Mouse (Mus musculus) telencephalon, adult 2 months (tissue): ENCODE data around the gene Spef1.
A peak's percentile ranks its signal among the peaks of the same experiment; 100 is the strongest.
"Not testable (repeated sequence)": the region's sequence is repeated elsewhere in the genome, so short reads cannot be mapped to it uniquely, and the experiment has no call there.

Source experiments
- DNase-seq: peaks from one replicate; pipeline ENCODE4 v3.0.0-alpha.2; 2011; ENCODE audit warnings: low read depth, low spot score

Gene Spef1

DNA sequence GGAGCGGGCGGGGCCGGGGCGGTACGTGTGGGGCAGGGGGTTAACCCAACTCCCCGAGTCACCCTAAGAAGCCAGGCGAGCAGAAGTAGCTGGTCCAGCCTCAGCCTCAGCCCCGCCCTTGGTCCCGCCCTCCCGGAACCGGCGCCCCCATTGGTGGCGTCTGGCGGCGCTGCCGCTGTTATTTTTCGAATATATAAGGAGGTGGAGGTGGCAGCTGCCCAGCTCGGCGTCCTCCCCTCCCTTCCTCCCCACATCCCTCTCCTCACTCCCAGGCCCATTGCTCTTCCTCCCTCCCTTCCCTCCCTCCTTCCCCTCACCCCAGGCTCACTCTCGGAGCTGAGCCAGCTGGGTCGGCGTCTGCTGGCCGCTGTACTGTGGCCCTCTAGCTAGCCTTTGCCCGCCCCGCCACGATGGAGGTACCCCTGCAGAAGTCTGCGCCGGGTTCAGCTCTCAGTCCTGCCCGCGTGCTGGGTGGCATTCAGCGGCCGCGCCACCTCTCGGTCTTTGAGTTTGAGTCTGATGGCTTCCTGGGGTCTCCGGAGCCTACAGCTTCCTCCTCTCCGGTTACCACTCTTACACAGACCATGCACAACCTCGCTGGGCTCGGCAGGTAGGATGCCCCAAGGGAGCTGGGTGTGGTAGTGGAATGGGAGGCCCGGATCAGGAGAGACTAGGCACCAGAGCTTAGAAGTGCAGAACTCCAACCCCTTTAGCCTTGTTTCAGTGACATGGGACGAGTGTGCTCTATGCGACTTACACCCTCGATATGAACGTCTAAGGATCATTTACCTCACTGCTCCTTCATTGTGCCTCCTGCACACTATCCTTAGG lies at the start of gene Spef1, which contains the start of gene Cdc25b:
Gene Spef1 (minus strand): TSS at position 512 of the 831 bp plus-strand sequence.
Gene Cdc25b (plus strand): TSS at position 179 of the 831 bp plus-strand sequence.
- peak; percentile 61 for DNase-seq

- no peak for DNase-seq
Measured at GRCm38 (mm10) chr2:131234970-131235635, 48.0 kb upstream of the Spef1 start.

GRCm38 (mm10) chr2:131234127-131234650 lies 47.1 kb upstream of the Spef1 start:
- no peak for DNase-seq

GRCm38 (mm10) chr2:131233307-131234126 lies 46.4 kb upstream of the Spef1 start, which contains the start of gene Mavs:
TSS of gene Mavs (plus strand) at chr2:131234063.
- DNase-seq = peak; percentile 91

- no peak for DNase-seq
Measured at GRCm38 (mm10) chr2:131232558-131232957, 45.5 kb upstream of the Spef1 start.

DNA sequence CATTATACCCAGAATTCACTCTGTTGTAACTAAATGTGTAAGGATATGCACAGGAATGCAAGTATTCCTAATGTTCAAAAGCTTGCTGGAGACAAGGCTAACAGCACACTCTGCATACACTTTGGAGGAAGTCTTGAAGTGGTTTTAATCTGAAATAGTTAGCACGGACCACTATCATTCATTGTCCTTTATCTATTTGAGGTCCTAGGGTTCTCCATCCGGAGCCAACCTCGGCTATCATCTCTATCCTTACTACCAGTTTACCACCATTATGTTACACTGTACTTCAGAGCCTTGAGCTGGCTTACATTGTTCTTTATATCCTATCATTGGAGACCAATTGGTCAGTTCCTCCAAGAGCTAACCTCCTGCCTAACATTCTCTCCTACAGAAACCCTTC lies 40.2 kb upstream of the Spef1 start:
- DNase-seq = no peak

DNA sequence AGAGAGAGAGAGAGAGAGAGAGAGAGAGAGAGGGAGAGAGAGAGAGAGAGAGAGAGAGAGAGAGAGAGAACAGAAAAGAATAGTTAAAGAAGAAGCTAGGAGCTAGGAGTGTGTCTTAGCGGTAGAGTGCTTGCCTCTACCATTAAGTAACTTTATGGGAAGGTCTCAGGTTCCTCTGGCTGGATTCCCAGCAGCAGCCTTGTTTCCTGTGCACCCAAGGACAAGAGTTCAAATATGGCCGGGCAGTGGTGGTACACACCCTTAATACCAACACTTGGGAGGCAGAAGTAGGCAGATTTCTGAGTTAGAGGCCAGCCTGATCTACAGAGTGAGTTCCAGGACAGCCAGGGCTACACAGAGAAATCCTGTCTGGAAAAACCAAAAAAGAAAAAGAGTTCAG lies 39.6 kb upstream of the Spef1 start:
- not testable (repeated sequence) for DNase-seq

GRCm38 (mm10) chr2:131225178-131225577 lies 38.1 kb upstream of the Spef1 start:
- DNase-seq = no peak

DNA sequence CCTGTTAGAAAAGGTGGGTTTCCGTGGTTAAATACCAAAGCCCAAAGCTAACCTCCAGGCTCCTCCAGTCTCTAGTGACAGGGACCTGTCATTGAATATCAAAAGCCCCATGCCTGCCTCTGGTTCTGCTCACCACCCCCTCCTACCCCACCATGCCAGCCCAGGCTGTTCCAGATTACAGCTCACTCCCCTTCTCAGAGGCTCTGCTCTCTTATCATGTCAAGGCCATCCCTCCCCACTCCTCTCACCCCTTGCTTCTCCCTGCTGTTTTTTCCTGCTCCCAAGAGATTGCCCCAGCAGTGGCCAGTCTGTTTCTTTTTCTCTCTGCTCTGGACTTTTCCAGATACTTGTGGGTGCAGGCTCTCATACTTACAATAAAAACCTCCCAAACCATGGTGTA lies 36.5 kb upstream of the Spef1 start:
- no peak for DNase-seq

GRCm38 (mm10) chr2:131222562-131222961 lies 35.5 kb upstream of the Spef1 start:
- DNase-seq = peak; percentile 17

GRCm38 (mm10) chr2:131221853-131222515 lies 34.9 kb upstream of the Spef1 start:
- no peak for DNase-seq

- no peak for DNase-seq
Measured at GRCm38 (mm10) chr2:131220030-131220429, 32.9 kb upstream of the Spef1 start.

GRCm38 (mm10) chr2:131215941-131216858 lies 29.1 kb upstream of the Spef1 start:
- no peak for DNase-seq

DNA sequence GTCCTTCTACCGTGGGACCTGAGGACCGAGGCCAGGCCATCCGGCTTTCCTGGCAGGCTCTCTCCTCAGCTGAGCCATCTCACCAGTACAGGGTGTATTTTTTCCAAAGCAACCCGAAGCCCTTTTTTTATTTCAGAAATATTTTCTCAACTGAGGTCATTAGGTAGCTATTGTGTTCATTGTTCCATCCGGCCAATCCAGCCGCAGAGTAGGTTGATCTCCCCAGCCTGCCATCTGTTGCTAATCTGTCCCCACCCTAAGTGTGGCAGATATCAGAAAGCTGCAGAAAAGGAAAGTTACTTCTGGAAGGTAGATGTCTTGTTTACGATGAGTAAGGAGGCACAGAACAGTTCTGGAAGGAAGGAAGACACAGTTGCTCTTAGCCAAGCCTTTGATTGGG lies 26.7 kb upstream of the Spef1 start:
- DNase-seq = no peak

DNA sequence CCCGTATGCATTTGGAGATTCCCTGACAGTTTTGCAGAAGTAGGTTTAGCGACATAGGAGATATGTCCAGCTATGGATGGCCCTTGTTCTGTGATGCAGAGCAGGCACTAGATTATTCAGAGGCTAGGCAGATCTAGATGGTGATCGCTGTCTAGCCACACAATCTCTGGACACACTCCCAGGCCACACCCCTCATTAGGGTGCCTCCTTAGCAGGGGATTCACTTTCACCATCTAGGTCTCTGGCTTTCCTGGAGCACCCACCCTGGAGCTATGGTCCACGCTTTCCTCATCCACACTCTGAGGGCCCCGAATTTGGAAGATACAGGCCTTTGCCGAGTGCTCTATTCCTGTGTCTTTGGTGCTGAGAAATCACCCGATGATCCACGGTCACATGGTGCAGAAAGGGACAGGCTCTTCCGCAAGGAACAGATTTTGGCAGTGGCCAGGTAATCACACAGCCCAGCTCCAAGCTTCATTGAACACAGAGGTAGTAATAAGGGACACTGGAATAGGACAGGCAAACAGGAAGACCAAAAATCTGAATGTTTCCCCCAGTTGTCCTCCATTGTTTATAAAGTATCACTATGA lies 24.0 kb upstream of the Spef1 start:
- peak; percentile 16 for DNase-seq

DNA sequence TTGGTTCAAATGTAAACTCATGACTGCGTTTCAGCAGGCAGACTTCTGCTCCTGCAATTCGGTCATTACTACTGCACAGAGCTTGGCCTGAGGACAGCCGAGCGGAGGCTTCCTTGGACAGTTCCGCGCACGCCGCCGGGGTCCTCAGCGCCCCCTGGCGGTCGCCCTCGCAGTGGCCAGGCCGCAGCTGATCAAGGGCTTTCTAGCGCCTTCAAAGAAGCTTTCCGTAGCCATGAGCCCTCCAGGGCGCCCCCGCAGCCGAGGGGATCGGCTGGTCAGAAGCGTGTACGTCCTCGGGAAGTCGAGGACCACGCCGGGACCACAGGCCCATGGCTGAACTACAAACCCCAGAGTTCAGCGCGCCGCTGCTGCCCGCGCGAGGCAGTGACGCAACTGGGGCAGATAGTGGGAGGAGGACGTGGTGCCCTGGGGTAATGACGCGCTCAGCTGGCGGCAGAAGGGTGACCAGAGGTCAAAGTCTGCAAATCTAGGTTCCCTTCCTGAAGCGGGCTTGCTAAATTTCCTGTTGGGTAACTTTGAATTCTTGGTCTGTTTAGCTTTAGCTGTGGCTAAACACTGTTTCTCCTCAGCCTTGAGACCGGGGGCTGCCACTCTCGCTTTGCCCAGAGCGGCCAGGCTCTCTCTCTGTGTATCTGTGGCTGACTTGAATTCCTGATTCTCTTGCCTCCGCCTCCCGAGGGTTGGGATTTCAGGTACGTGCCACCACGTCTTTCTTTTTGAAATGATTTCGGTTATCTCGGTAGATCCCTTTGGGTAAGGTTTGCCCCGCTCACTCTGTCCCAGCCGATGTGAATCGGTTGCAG lies 23.1 kb upstream of the Spef1 start:
- peak; percentile 91 for DNase-seq

- no peak for DNase-seq
Measured at GRCm38 (mm10) chr2:131209125-131209795, 22.2 kb upstream of the Spef1 start.

- no peak for DNase-seq
Measured at GRCm38 (mm10) chr2:131208356-131208755, 21.3 kb upstream of the Spef1 start.
